Mouse (Mus musculus) brain, embryonic 14.5 days (tissue): ENCODE data around the gene Sorbs1.

Experiments used
- CTCF ChIP-seq: fragments of 200-500 bp; IDR thresholded peaks from 2 replicates; pipeline ENCODE4 v1.5.1; 2012; ENCODE audit warnings: inconsistent platforms, mild to moderate bottlenecking, moderate library complexity, borderline replicate concordance; ENCODE audit not compliant: insufficient read depth, insufficient read length; ENCODE audit errors: extremely low read depth
- POLR2A ChIP-seq: fragments of 200-500 bp; IDR thresholded peaks from 2 replicates; pipeline ENCODE4 v1.6.1; 2012; ENCODE audit warnings: mild to moderate bottlenecking, inconsistent platforms, borderline replicate concordance; ENCODE audit not compliant: poor library complexity, insufficient read depth, insufficient read length, severe bottlenecking; ENCODE audit errors: extremely low read depth

- TF ChIP-seq POLR2A (no peak), CTCF (no peak)
Observed at GRCm38 (mm10) chr19:40426103-40426960, 87.2 kb downstream of the Sorbs1 start.
